Mouse (Mus musculus) ES-Bruce4 (cell line): ENCODE results near the gene Slc7a6.

Source experiments
- CTCF ChIP-seq: IDR thresholded peaks from one replicate; pipeline ENCODE4 v1.8.1; 2011; ENCODE audit warnings: low read depth, low read length
- POLR2A ChIP-seq: IDR thresholded peaks from one replicate; pipeline ENCODE4 v1.8.1; 2011; ENCODE audit warnings: low read length; ENCODE audit not compliant: insufficient read depth

- TF ChIP-seq CTCF (no peak), POLR2A (no peak)
These were observed 45.2 kb upstream of the Slc7a6 start for GRCm38 (mm10) chr8:106123443-106123842.
